Mouse (Mus musculus): ENCODE data around the gene Snrpf. TPM values are rescaled to one million over a fixed set of nuclear protein-coding genes. Genes with fewer than 3 reads are reported as not detected.

Gene Snrpf
- total and polyA plus RNA-seq, 3 experiments: 144 to 186 (median 184) TPM

GRCm38 (mm10) chr10:93544172-93544571 is 45.3 kb downstream of the Snrpf start:
- no peak for DNase-seq (ENCODE audit: extremely low read depth)
- Histone ChIP-seq H3K27me3 (replicated peaks) (no peaks in the 10 kb centered on the region), H3K4me2 (ENCODE audit: insufficient read depth, low read depth, poor library complexity, severe bottlenecking) (peak overlapping the region; percentile 58), H3K9ac (ENCODE audit: insufficient read depth, low read depth) (peak overlapping the region; percentile 20; the same call in 1 of the 2 replicates), H3K9me3 (replicated peaks; ENCODE audit: low read length) (no peaks in the 10 kb centered on the region), H3K27ac (ENCODE audit: insufficient read depth, low read depth) (peak overlapping the region; percentile 24; the same call in 1 of the 2 replicates), H3K36me3 (replicated peaks in 1 of 2; ENCODE audit: control insufficient read depth in 1 of 2, insufficient read depth in 1 of 2, low read length in 1 of 2) (no peaks in the 10 kb centered on the region), H3K4me3 (replicated peaks in 1 of 3; ENCODE audit: low read depth in 2 of 3, low read length in 2 of 3, poor library complexity in 1 of 3) (no peak overlapping the region), H3K4me1 (ENCODE audit: control insufficient read depth in 1 of 2, insufficient read depth in 2 of 2) (peaks cover 10 to 64% of the 10 kb centered on the region in 2 experiments), H3K79me2 (replicated peaks; ENCODE audit: control insufficient read depth, extremely low read depth, insufficient read depth, poor library complexity, severe bottlenecking) (no peaks in the 10 kb centered on the region)
- no peak for TF ChIP-seq RCOR1 (conservative IDR thresholded peaks at IDR 0.05; ENCODE audit: low read depth, low read length)
- TF ChIP-seq HCFC1 (IDR thresholded peaks at IDR 0.05; ENCODE audit: low read depth, low read length): peak; percentile 30; the same call in 1 of the 2 replicates
- dilution Hi-C loops (cut with MboI; ENCODE audit: extremely low pct_ligation_motif_present, extremely low pct_unique_long_range_greater_than_20kb, low sequenced_read_pairs) (no loop called here), in situ Hi-C loops (cut with MboI; ENCODE audit: low pct_ligation_motif_present, low pct_unique_long_range_greater_than_20kb, low sequenced_read_pairs) (loop anchor here (5.0 kb wide), 1 partner anchor 33 kb away; no protein-coding TSS in a partner anchor)

GRCm38 (mm10) chr10:93543176-93543575 is 46.3 kb downstream of the Snrpf start:
- H3K4me1 ChIP-seq (ENCODE audit: control insufficient read depth in 1 of 2, insufficient read depth in 2 of 2): peaks cover 10 to 56% of the 10 kb centered on the region in 2 experiments
- H3K9ac ChIP-seq (ENCODE audit: insufficient read depth, low read depth): no peak overlapping the region
- no peaks in the 10 kb centered on the region for H3K36me3 ChIP-seq (replicated peaks in 1 of 2; ENCODE audit: control insufficient read depth in 1 of 2, insufficient read depth in 1 of 2, low read length in 1 of 2)
- no peaks in the 10 kb centered on the region for H3K27me3 ChIP-seq (replicated peaks)
- H3K4me3 ChIP-seq (replicated peaks in 1 of 3; ENCODE audit: low read depth in 2 of 3, low read length in 2 of 3, poor library complexity in 1 of 3): no peak overlapping the region
- H3K9me3 ChIP-seq (replicated peaks; ENCODE audit: low read length): no peaks in the 10 kb centered on the region
- H3K27ac ChIP-seq (ENCODE audit: insufficient read depth, low read depth): peak overlapping the region; percentile 7; the same call in 1 of the 2 replicates
- no peak for TF ChIP-seq CHD2 (IDR thresholded peaks at IDR 0.05; ENCODE audit: low read length)
- no peak for TF ChIP-seq MAZ (IDR thresholded peaks at IDR 0.05; ENCODE audit: low read depth, low read length)
- TF ChIP-seq MAX (IDR thresholded peaks at IDR 0.05; ENCODE audit: low read length): no peak
- TF ChIP-seq MEF2A (IDR thresholded peaks at IDR 0.05; ENCODE audit: borderline replicate concordance, low read depth, low read length): no peak
- TF ChIP-seq ZMIZ1 (IDR thresholded peaks at IDR 0.05; ENCODE audit: low read depth, low read length): no peak
- TF ChIP-seq EP300 (IDR thresholded peaks at IDR 0.05; ENCODE audit: low read length): no peak
- TF ChIP-seq TBP (conservative IDR thresholded peaks at IDR 0.05; ENCODE audit: low read depth, low read length): no peak
- no peak for TF ChIP-seq ELF1 (IDR thresholded peaks at IDR 0.05; ENCODE audit: low read depth, low read length)
- no peak for TF ChIP-seq HCFC1 (IDR thresholded peaks at IDR 0.05; ENCODE audit: low read depth, low read length)
- TF ChIP-seq SMC3 (IDR thresholded peaks at IDR 0.05; ENCODE audit: low read depth, low read length): no peak
- TF ChIP-seq USF1 (IDR thresholded peaks at IDR 0.05; ENCODE audit: low read depth, low read length): no peak
- no peak for TF ChIP-seq KAT2A (IDR thresholded peaks at IDR 0.05; ENCODE audit: insufficient replicate concordance, low read length)
- no peak for TF ChIP-seq ZKSCAN1 (IDR thresholded peaks at IDR 0.05; ENCODE audit: borderline replicate concordance, low read depth, low read length)
- no peak for TF ChIP-seq JUND (conservative IDR thresholded peaks at IDR 0.05; ENCODE audit: low read depth, low read length)
- TF ChIP-seq TCF12 (IDR thresholded peaks at IDR 0.05; ENCODE audit: low read depth, low read length): no peak
- no peak for TF ChIP-seq RCOR1 (conservative IDR thresholded peaks at IDR 0.05; ENCODE audit: low read depth, low read length)
- TF ChIP-seq MAFK (IDR thresholded peaks at IDR 0.05; ENCODE audit: insufficient replicate concordance, low read length): no peak
- no peak for TF ChIP-seq BHLHE40 (IDR thresholded peaks at IDR 0.05; ENCODE audit: low read depth, low read length)
- TF ChIP-seq MXI1 (IDR thresholded peaks at IDR 0.05; ENCODE audit: low read depth, low read length): no peak
- no peak for TF ChIP-seq IRF4 (IDR thresholded peaks at IDR 0.05; ENCODE audit: low read depth, low read length)
- H3K79me2 ChIP-seq (replicated peaks; ENCODE audit: control insufficient read depth, extremely low read depth, insufficient read depth, poor library complexity, severe bottlenecking): no peaks in the 10 kb centered on the region
- in situ Hi-C loops (cut with MboI; ENCODE audit: low pct_ligation_motif_present, low pct_unique_long_range_greater_than_20kb, low sequenced_read_pairs): loop anchor here (5.0 kb wide), 1 partner anchor 34 kb away; no protein-coding TSS in a partner anchor
- H3K4me2 ChIP-seq (ENCODE audit: insufficient read depth, low read depth, poor library complexity, severe bottlenecking): no peak overlapping the region
- dilution Hi-C loops (cut with MboI; ENCODE audit: extremely low pct_ligation_motif_present, extremely low pct_unique_long_range_greater_than_20kb, low sequenced_read_pairs): no loop called here
- no peak for DNase-seq (ENCODE audit: extremely low read depth)
